Mouse (Mus musculus) cortical plate, adult 2 months (tissue): ENCODE measurements around the gene Dync1i2. TPM values are rescaled to one million over a fixed set of nuclear protein-coding genes. Genes with fewer than 3 reads are reported as not detected.

Source experiments
- H3K27ac ChIP-seq: fragments of 200-500 bp; 2 replicates; pipeline ENCODE4 v1.5.1; 2012; ENCODE audit warnings: low read length, control low read depth, inconsistent platforms; ENCODE audit not compliant: insufficient read depth
- H3K4me1 ChIP-seq: fragments of 200-500 bp; 2 replicates; pipeline ENCODE4 v1.6.1; 2011; ENCODE audit warnings: low read length; ENCODE audit not compliant: control insufficient read depth, insufficient read depth
- H3K4me3 ChIP-seq: fragments of 200-500 bp; 2 replicates; pipeline ENCODE4 v1.5.1; 2011; ENCODE audit warnings: mild to moderate bottlenecking, low read length, control low read depth; ENCODE audit not compliant: insufficient read depth
- CTCF ChIP-seq: fragments of 200-500 bp; IDR thresholded peaks from 2 replicates; pipeline ENCODE4 v1.5.1; 2011; ENCODE audit warnings: mild to moderate bottlenecking, control low read depth, low read length; ENCODE audit not compliant: insufficient read depth; ENCODE audit errors: extremely low read depth
- POLR2A ChIP-seq: fragments of 200-500 bp; IDR thresholded peaks from 2 replicates; pipeline ENCODE4 v1.6.1; 2011; ENCODE audit warnings: mild to moderate bottlenecking, low read length, control low read depth; ENCODE audit not compliant: insufficient read depth; ENCODE audit errors: extremely low read depth
- polyA plus RNA-seq: library from polyadenylated mRNA; depleted of rRNA; stranded (reverse); fragments of >200 nt; gene quantifications from 2 replicates; pipeline ENCODE4 v1.2.3, GENCODE M21; 2012

The Dync1i2 gene
- polyA plus RNA-seq, 1 experiment = 172 TPM

DNA sequence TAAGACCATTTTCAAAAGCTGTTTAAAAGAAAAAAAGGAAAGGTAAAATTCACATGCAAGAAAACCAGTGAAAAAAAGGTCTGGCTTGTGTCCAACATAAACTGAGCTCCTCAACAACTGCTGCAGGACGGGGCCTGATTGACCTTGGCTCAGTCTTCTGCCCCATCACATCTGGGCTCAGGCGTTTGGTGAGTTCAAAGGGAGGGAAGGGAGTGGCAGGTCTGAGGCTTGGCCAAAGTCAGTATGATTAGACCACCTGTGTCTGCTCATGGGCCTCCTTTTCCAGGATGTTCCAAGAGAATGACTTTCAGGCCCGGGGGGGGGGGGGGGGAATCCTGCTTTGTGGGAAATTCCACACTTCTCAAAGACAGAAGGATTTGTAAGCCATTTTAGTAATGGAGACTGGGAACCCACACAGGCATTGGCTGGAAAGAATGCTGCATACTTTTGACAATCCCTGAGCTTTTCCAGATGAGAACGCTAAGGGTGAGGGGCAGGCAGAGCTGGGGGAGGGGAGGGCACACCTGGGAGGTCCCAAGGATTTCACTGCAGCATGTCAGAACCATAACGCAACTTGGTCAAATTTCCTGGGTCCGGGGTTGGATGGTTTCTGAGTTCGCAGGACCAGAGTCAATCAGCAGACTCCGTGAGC is 30.8 kb upstream of the Dync1i2 start:
- no peak overlapping the region for H3K27ac ChIP-seq
- TF ChIP-seq CTCF (no peak), POLR2A (no peak)
- H3K4me3 ChIP-seq = no peak overlapping the region
- H3K4me1 ChIP-seq = no peaks in the 10 kb centered on the region

DNA sequence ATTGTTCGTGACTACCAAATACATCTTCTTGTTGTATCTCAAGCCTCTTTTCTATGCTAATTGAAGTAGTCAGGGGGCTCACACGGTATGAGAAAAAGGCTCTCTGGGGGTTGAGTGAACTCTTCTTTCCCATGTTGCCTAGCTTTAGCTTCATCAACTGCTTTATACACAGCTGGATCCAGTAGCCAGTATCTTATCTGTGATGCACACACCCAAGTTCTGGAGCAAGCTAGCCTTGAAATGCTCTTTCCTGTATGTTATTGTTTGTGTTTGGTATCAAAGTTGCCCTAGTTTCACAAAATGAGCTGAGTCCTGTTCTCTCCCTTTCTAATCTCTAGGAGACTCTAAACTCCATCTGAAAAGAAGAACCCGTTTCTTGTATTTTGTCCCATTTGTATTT is 23.6 kb upstream of the Dync1i2 start:
- no peaks in the 10 kb centered on the region for H3K4me1 ChIP-seq
- TF ChIP-seq POLR2A = no peak
- TF ChIP-seq CTCF = no peak
- H3K27ac ChIP-seq = no peak overlapping the region
- no peak overlapping the region for H3K4me3 ChIP-seq

DNA sequence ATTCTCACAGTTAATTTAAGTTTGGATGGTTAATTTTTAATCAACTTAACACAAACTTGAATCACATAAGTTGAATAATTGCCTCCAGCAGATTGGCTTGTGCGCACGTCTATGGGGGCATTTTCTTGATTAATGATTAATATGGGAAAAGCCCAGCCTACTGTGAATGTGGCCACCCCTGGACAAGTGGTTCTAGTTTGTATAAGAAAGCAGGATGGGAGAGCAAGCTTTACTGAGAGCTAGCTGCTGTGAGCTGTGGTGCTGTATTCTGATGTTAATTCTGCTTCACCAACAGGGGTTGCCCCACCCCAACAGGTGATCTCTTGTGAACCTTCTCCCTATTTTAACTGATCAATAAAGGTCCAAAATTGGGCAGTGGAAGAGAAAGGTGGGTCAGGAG is 22.6 kb upstream of the Dync1i2 start:
- Histone ChIP-seq H3K4me1 (no peaks in the 10 kb centered on the region), H3K27ac (no peak overlapping the region), H3K4me3 (no peak overlapping the region)

DNA sequence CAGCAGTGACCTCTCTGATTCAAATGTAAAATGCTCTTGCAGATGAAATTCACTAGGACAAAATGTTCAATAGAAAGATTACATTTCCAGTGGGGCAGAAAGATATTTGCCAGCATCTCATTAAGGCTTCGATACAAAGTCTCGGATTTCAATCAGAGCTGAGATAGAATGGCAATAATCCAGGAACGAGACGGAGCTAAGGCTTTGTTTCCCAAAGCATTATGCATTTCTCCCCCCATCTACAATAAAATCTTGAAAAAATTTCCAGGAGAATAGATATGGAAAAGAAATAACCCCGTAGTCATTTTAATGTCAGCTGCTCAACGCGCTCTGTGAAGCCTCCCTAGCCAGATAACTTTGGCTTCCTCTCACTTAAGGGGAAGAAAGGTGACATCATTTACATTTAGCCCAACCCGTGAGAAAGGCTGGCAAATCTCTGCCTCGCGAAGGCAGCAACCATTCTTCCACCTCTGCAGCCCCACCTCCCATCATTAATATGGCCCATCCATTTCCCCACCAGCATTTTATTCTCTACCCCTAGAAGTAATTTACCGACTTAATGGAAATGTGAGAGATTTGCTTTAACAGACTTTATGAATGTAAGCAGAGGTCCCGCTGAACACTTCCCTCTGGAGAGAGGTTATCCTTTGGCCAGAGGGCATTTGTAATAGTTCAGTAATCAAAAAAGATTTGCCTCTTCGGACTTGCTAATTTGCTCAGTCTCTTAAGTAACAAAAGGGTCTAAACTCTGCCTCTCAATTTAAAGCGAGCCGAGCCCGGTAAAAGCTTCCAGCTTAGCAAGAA is 19.9 kb upstream of the Dync1i2 start:
- Histone ChIP-seq H3K27ac (no peak overlapping the region), H3K4me3 (no peak overlapping the region), H3K4me1 (no peaks in the 10 kb centered on the region)
- TF ChIP-seq CTCF (no peak), POLR2A (no peak)

More for the DNA sequence above, 22.6 kb upstream of the Dync1i2 start:
- TF ChIP-seq CTCF (no peak), POLR2A (no peak)

DNA sequence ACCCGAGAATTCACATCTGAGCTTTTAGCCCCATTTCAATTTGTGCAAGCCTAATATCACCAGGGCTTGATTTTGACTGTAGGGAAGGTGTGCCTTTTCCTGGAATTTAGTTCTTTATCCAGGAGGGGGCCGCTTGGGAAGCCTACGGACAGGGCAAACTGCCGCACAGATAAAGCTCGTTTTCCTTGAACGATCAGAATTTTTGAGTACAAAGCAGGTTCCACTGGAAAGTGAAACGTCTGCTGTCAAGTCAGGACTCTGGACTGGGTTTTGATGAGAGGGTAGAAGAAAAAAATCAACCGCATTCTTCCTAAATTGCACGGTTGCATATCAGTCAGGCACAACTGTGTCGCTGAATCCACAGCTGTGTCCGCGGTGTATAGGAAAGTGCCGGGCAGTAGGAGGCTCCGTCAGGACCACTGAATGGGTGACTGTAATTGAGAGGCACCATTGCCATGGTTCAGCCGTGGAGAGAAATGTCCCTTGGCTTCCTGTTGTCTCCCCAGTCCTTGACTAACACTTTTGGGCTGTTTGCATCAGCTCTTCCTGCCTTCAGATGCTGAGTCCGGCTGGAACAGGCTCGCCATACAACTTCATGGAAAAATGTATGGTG is 19.2 kb upstream of the Dync1i2 start:
- TF ChIP-seq POLR2A (no peak), CTCF (no peak)
- H3K27ac ChIP-seq = no peak overlapping the region
- H3K4me1 ChIP-seq = no peaks in the 10 kb centered on the region
- H3K4me3 ChIP-seq = no peak overlapping the region

DNA sequence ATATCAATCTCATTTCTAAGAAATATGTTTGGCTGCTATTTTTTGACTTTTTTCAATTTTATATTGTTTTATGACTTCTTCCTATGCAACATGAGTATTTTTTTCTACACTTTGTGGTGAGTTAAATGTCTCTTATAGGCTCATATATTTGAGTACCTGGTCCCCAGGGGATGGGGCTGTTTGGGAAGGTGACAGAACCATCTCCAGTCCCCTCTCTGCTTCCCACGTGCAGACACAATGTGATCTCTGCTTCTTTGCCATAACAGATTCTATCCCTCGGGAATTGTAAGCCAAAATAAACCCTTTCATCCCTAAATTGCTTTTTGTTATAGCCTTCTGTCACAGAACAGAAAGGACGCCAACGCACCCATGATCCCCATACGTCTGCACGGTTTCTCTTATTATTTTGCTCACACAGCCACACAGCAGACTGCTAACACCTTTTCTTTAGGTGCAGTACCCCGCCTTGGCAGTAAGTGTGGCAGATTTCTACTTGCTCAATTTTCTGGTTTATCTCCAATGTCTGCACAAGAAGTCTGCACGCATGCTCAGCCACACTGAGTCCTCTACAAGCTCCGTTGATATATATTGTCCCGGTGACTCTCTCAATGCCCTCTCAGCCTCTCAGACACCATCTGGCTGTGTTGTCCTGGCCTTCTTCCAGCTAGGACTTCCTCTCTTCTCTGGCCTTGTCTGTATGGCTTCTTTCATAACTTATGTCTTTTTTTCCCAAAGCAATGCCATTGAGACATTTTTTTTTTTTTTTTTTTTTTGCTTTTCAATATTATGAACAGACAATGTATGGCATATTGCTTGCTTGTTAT is 17.2 kb upstream of the Dync1i2 start:
- no peak overlapping the region for H3K27ac ChIP-seq
- no peaks in the 10 kb centered on the region for H3K4me1 ChIP-seq
- H3K4me3 ChIP-seq = no peak overlapping the region
- TF ChIP-seq POLR2A (no peak), CTCF (no peak)

DNA sequence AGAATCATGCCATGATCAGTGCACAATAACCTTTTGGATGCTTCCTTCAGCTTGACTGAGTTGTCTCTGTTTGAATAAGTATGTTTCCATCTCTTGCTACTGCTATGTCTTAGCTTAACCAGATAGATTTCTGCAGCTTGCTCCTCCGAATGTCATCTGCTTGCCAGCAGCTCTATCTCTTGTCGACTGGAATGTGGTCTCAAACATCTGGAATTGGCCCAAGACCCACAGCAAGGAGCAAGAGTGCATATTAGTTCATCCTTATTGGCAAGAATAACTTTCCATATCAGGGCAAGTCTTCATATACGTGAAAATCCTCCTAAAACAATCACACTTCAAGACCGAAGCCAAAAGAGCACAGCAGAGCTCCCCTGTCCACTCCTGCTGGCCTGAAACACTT is 14.6 kb upstream of the Dync1i2 start:
- H3K4me3 ChIP-seq = no peak overlapping the region
- no peak for TF ChIP-seq CTCF
- no peak for TF ChIP-seq POLR2A
- H3K27ac ChIP-seq = no peak overlapping the region

DNA sequence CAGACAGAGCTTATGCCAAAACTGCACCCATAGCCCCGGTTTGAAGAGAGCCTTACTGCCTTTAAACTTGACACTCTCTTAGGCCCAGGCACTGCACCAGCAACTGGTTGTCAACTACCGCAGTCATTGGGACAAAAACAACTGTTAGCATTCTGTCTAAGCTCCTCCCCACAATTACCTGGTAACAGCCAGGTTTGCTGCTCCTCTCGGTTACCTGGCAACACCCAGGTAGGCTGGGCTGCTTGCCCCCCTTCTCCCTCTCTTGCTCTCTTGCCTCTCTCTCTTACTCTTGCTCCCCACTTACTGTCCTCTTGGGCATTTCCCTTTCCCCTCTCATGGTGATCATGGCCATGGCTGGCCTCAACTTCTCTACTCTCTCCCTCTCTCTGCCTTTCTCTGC is 12.6 kb upstream of the Dync1i2 start:
- Histone ChIP-seq H3K27ac (no peak overlapping the region), H3K4me1 (no peaks in the 10 kb centered on the region), H3K4me3 (no peak overlapping the region)
- no peak for TF ChIP-seq CTCF
- TF ChIP-seq POLR2A = no peak

More for the DNA sequence above, 14.6 kb upstream of the Dync1i2 start:
- H3K4me1 ChIP-seq = no peaks in the 10 kb centered on the region

DNA sequence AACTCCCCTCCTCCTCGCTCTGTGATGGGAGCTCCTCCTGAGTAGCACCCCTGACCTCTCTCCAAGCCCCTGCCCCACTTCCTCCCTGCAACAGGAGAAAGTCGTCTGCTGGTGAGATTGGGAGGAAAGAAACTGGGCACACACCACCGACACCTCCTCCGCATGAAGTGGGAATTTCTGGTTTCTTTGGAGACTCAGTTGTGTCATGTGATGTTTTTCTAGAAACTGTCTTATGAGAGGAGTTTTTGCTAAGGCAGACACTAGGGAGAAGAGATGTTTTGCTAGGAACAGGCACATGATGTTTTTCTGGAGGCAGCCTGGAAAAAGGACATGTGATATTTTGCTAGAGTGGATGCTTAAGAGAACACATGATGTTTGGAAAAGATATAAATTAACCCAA is 11.0 kb upstream of the Dync1i2 start:
- no peak overlapping the region for H3K4me3 ChIP-seq
- H3K27ac ChIP-seq = no peak overlapping the region
- no peak for TF ChIP-seq CTCF
- no peak for TF ChIP-seq POLR2A
- H3K4me1 ChIP-seq = no peaks in the 10 kb centered on the region
